Mouse (Mus musculus): ENCODE measurements at regions not wholly inside any gene's neighbourhood (a gene's known extent, or its start where the extent isn't known, plus 50 kb on each side); places are given as distances from the start of the nearest gene placed in this dataset.

- TF ChIP-seq CTCF (IDR thresholded peaks at IDR 0.05; ENCODE audit: low read depth, low read length) (no peak), POLR2A (IDR thresholded peaks at IDR 0.05; ENCODE audit: extremely low read depth, insufficient read depth, low read length) (no peak)
These were observed 180.7 kb upstream of the Dapk1 start for GRCm38 (mm10) chr13:60420842-60421696.

All from liver, adult 2 months (tissue).